Mouse (Mus musculus): ENCODE data around the gene Amdhd1. TPM values are rescaled to one million over a fixed set of nuclear protein-coding genes. Genes with fewer than 3 reads are reported as not detected.

Gene Amdhd1
- total RNA-seq, 1 experiment from 2014 or later: not detected

DNA sequence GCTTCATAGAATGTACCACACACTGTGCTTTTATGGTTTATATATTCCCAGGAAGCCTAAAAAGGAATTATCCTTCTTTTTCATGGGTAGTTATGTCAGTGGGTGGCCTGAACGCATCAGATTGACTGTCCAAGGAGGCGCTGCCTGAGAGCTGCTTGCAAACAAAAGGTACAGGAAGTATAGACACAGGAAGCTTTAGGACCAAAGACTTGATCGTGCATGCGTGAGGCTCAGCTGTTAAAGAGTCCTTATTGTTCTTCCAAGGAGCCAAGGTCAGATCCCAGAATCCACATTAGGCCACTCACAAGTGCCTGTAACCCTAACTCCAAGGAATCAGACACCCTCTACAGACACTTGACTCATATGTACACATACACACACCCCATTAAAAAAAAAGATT is 2.5 kb upstream of the Amdhd1 start:
- no peak for ATAC-seq (replicated peaks; ENCODE audit: insufficient number of reproducible peaks, low FRiP score, low TSS enrichment, poor library complexity, severe bottlenecking)

DNA sequence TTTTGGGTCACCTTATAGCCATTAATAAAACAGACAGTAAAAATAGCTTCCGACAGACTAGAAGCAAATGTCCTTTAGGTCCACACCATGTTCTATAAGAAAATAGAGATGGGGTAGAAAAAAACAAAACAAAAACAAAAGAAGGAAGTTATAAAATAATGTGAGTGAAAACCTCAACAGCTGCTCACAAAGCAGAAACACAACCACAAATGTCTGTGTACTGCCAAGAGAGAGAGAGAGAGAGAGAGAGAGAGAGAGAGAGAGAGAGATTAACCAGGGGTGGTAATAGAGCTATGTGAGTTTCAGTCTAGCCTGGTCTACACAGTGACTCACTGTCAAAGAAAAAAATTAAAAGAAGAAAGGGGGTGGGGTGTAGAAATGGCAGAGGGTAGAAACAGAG is 1.8 kb upstream of the Amdhd1 start:
- no peak for ATAC-seq (replicated peaks; ENCODE audit: insufficient number of reproducible peaks, low FRiP score, low TSS enrichment, poor library complexity, severe bottlenecking)

DNA sequence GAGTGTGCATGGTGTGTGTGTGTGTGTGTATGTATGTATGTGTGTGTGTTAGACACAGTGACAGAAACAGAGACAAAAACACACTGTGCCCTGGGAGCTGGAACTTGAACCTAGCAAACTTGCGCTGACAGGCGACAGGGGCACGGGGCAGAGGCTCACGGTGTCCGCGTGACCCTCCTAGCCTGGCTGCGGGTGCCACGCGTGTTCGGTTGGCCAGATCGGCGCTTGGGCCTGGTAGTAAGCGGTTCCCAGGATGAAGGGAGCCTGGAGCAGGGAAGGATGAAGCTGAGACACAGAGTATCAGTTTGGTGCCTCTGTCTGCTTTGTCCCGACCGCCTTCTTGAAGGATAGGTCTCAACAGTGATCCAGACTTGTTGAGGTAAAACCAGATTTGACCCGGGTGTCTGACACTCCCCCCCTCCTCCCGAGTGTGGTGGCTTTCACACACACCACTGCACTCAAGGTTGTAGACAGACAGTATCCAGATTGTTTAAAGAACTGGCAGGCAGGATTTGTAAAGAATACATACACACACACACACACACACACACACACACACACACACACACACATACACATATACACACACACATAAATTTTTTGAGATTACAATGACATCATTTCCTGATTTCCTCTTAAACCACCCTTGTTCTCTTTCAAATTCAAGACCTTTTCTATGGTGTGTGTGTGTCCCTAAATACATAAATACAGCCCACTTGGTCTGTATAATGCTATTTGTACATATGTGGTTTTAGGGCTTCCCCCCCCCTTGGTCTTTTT is 788 bp upstream of the Amdhd1 start, which contains the start of gene Ccdc38:
Gene Ccdc38 (plus strand): TSS at position 202 of the 780 bp plus-strand sequence.
- ATAC-seq (replicated peaks; ENCODE audit: insufficient number of reproducible peaks, low FRiP score, low TSS enrichment, poor library complexity, severe bottlenecking): peak; percentile 7; the same call in 1 of the 2 replicates

DNA sequence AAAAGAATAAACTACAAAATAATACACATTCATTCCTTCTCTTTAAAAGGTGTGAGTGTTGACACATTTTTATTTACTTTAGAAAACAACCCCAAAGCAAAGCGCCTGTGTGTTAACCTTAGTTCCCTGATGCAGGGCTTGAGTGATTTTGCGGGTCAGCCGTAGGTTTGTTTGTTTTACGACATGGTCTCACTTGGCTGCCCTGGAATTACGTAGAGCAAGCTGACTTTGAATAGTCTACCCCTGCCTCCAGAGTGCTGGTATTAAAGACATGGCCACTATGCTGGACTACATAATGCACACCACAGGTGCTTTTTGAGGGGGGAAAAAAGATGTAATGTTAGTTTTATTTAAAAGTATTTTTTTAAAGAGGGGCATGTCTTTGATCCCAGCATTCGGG is 1.0 kb downstream of the Amdhd1 start:
- ATAC-seq (replicated peaks; ENCODE audit: insufficient number of reproducible peaks, low FRiP score, low TSS enrichment, poor library complexity, severe bottlenecking): no peak

DNA sequence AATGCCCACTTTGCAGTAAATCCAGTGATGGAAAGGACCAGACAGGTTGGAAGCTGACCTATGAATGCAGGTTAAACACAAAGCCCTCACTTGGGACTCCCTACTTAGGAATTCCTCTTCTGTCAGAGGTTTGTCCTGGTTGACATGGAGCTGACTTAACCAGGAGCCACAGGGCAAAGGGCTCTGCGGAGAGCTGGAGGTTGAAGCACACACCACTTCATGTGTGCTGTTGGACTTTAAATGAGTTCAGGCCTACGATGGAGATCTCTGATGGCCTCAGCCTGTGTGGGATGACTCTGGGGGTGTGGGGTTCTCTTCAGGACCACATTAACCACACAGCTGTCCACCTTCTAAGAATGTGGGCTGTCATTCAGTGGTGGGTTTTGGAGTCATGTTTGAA is 1.5 kb downstream of the Amdhd1 start:
- no peak for ATAC-seq (replicated peaks; ENCODE audit: insufficient number of reproducible peaks, low FRiP score, low TSS enrichment, poor library complexity, severe bottlenecking)

DNA sequence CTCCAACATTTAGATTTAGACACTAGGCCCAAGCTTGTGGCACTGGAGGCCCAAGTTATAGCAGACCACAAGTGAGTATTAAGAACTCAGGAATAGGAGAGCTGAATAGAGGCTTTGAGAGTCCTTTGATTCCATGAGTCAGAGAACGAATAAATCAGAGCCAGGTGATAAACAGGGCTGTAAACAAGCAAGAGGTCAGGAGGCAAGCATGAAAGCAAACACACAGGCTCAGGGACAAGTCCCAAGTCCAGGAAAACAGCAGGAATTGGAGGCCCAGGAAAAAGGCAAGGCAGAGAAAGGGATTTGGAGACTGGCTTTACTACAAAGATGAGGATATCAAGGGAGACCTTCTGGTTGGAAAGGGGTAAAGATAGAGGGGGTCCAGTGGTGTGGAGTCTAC is 14.5 kb downstream of the Amdhd1 start:
- no peak for ATAC-seq (replicated peaks; ENCODE audit: insufficient number of reproducible peaks, low FRiP score, low TSS enrichment, poor library complexity, severe bottlenecking)

DNA sequence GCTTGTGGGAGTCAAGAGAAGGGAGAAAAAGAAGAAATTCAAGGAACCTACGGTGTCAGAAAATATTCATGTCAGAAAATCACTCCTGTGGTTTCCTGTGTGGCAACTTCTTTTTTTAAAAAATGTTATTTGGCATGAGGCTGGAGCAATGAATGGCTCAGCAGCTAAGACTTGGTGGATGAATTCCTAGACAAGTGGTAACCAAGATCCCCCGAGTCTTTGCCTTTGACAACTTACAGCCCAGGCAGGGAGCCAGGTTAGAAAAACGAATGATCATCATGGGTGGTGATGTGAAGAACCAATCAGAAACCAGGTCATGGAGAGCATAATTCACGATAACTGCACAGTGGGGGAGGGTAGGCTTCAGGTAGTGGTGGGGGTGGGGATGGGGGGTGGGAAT is 18.8 kb downstream of the Amdhd1 start:
- ATAC-seq (replicated peaks; ENCODE audit: insufficient number of reproducible peaks, low FRiP score, low TSS enrichment, poor library complexity, severe bottlenecking): no peak

DNA sequence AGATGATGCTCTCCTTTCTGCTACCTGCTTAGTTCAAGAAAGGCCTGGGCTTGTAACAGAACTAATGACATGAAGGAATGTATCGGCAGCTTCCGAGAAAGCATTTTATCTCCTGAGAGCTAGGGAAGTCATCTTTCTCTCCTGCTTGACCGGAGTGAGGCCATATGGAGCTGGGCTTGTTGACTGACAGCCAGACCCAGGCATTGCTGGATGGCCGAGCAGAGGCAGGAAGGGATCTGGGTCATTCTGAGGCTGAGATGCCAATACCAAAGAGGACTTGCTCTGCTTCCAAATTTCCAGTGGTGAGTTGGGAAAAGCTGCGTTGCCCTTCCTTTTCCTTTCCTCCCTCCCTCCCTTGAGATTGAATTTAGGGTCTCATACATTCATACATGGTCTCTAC is 20.1 kb downstream of the Amdhd1 start:
- ATAC-seq (replicated peaks; ENCODE audit: insufficient number of reproducible peaks, low FRiP score, low TSS enrichment, poor library complexity, severe bottlenecking): no peak

DNA sequence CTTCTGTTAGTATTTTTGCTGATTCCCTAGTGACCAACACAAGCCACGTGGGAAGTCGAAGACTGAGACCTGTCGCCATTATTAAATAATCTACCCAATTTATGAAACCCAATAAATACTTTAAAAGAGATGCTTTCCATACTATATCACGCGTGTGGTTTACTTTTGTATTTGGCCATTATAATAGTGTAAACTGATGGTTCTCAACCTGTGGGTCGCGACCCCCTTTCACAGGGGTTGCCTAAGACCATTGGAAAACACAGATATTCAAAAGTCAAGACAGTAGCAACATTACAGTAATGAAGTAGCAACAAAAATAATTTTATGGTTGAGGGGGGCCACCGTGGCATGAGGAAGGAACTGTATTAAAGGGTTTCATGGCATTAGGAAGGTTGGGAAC is 20.7 kb downstream of the Amdhd1 start:
- no peak for ATAC-seq (replicated peaks; ENCODE audit: insufficient number of reproducible peaks, low FRiP score, low TSS enrichment, poor library complexity, severe bottlenecking)

DNA sequence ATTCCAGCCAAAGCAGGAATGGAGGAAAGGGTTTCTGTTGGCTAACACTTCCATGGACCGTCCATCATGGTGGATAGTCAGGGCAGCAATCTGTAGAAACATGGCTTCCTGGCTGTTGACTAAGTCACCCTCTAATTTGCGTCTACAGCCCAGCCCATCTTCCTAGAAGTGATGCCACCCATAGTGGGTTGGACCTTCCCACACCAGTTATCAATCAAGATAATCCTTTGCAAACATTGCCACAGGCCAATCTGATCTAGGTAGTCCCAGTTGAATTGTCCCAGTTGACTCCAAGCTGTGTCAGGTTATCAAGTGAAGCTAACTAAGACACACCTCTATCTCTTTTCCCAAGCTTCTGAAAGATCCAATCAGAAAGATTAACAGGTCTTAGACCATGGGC is 21.2 kb downstream of the Amdhd1 start:
- no peak for ATAC-seq (replicated peaks; ENCODE audit: insufficient number of reproducible peaks, low FRiP score, low TSS enrichment, poor library complexity, severe bottlenecking)

DNA sequence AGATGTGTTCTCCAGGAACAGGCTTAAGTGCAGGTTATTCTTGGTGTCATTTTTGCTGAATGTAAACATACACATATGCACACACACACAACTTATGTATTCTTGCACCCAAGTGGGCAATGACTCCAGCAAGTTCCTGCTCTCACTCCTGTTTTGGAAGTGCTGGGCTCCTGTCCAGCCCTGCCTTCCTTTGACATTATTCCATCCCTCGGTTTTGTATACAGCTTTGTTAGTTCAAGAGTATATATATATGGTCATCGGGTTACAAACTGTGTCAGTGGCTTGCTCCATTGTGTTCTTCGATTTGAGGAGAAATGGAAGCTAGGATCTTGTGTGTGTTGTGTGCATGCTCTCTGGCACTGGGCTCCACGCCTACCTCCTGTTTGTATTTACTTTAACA is 21.6 kb downstream of the Amdhd1 start:
- no peak for ATAC-seq (replicated peaks; ENCODE audit: insufficient number of reproducible peaks, low FRiP score, low TSS enrichment, poor library complexity, severe bottlenecking)

DNA sequence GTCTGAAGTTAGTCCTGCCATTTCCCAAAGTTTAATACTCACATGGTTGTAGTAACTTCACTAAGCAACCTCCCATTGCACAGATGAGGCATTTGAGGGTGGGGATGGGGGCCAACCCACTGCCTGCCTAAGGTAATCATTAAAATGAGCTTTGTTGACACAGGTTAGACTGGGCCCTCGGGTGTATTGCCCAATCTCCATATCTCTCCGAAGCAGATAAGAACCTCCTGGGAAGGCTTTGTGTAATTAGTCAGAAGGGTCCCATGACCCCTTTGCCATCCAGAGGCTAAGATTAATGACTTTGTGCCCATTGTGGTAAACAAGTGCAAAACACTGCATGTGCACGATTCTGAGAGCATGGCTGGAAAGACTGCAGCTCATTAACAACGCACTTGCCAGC is 22.1 kb downstream of the Amdhd1 start:
- no peak for ATAC-seq (replicated peaks; ENCODE audit: insufficient number of reproducible peaks, low FRiP score, low TSS enrichment, poor library complexity, severe bottlenecking)

DNA sequence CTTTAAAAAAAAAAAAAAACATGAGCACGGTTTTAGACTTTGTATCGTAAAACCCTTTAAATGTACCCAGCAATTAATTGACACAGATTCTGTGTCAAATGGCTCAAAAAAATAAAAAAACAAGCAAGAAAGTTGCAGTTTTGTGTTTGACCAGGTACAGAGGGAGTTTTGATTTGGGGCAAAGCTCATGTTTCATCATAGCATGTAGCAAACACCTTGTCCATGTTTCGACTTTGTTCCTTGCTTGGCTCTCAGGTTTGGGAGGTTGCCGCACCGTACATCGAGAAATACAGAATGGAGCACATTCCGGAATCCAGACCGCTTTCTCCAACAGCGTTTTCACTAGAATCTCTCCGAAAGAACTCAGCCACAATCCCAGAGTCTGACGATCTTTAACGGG is 23.9 kb downstream of the Amdhd1 start:
- no peak for ATAC-seq (replicated peaks; ENCODE audit: insufficient number of reproducible peaks, low FRiP score, low TSS enrichment, poor library complexity, severe bottlenecking)

DNA sequence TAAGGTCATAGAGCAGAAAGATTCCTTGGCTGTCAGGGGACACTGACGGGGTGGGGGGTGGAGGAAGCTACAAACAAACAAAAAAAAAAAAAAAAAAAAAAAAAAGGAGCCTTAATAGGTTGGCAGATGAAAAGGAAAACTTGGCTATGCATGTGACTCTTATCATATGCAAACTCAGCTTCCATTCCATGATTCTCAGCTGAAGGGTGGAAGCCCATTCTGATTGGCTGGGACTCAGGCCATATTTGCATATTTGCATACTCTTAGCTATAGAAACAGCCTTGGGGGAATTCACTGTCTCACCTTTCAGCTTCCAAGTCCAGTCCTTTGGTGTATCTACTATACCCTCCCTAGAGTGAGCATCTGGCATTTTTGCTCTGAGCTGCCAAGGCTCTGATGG is 24.4 kb downstream of the Amdhd1 start:
- no peak for ATAC-seq (replicated peaks; ENCODE audit: insufficient number of reproducible peaks, low FRiP score, low TSS enrichment, poor library complexity, severe bottlenecking)

DNA sequence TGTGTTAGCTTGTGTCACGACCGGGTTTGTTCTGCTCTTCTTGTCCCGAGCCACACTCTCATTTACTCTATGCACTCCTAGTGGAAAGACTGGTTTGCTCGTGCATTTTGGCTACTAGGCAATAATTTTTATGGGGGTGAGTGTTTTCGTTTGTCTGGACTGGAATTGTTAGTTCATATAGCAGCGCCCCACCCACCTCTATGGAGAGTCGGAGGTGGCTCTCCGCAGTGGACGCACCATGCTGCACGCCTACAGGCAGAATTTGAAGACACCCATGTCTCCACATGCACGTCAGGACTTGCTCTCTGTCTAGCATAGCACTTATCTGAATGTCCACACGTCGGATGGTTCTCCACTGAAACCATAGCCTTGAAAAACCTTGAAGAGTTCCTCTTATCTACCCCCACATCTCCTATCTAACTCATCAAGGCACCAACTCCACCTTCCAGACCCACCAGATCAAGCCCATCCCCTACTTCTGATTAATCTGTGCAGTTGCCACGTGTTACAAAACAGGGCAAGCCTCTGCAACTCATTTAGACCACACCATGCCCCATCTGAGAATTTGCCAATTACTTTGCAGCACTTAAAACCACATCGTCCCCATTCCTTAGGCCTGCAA is 30.2 kb downstream of the Amdhd1 start:
- ATAC-seq (replicated peaks; ENCODE audit: insufficient number of reproducible peaks, low FRiP score, low TSS enrichment, poor library complexity, severe bottlenecking): no peak

DNA sequence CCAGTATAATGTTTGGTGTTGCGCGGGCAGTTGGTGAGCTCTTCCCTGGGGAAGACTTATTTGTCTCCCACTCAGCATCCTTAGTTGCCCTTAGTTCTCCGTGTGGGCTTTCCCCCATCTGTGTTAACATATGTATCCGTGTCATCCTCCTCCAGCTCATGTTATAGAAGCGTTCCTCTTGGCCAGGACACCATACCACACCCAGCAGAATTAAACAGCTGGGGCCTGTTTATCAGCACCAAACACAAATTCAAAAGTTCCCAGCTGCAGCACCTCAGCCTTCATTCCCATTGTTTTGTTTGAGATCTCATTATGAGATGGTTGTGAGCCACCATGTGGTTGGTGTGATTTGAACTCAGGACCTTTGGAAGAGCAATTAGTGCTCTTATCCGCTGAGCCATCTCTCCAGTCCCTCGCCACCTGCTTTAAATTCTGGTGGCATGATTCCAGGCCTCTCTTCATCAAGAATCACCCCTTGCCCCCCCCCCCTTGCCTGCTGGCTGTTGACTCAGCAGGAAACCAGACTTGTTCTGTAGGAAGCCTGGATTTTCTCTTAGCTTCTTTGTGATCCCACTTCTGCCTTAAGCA is 31.4 kb downstream of the Amdhd1 start:
- ATAC-seq (replicated peaks; ENCODE audit: insufficient number of reproducible peaks, low FRiP score, low TSS enrichment, poor library complexity, severe bottlenecking): no peak

DNA sequence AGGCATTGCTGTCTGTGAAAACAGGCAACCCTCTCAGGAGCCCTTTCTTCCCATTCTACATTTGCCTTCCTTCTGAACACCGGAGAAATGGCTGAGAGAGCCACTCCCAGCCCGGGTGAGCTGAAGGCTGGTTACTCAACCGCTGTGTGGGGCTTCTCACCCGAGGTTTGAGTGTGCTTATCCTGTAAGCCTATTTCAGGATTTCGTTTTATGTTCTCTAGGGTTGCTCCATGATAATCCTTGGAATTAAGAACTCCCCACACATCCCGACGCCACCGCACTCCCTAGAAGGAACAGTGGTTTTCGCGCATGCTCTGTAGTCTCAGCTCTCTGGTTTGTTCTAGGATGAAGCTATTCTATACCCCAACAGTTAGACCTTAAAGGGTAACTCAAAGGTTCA is 38.5 kb downstream of the Amdhd1 start:
- ATAC-seq (replicated peaks; ENCODE audit: insufficient number of reproducible peaks, low FRiP score, low TSS enrichment, poor library complexity, severe bottlenecking): no peak

DNA sequence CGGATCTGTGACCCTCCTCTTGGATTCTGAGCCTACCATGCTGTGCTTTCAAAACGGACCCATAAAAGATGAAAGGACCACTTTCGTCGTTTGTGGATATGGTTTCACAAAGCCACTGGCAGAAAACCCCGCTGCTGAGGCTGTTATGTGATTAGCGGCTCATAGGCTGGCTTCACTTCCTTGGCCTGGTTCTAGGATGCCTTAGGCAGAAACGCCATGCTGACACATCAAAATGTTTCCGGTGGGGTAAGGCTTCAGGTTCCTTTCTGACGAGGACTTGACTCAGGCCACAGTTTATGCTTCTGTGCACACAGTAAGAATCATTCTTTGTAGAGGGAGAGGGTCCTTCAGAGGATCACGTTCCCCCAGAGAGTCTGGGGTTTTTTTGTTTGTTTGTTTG is 39.0 kb downstream of the Amdhd1 start:
- no peak for ATAC-seq (replicated peaks; ENCODE audit: insufficient number of reproducible peaks, low FRiP score, low TSS enrichment, poor library complexity, severe bottlenecking)

DNA sequence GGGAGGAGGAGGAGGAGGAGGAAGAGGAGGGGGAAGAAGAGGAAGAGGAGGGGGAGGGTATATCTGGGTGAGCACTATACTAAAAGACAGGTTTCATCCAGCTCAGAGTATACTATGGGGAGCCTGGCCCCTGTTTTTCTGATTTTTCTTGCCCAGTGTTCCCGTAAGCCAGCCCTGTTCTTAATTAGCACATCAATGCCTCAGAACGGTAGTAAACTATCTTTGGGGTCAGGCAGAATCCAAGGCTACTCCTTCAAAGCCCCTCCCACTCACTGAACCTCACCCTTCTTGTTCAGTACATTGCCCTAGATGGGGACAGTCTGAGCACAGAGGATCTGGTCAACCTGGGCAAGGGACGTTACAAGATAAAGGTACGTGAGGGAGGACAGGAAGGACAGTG is 49.4 kb downstream of the Amdhd1 start:
- ATAC-seq (replicated peaks; ENCODE audit: insufficient number of reproducible peaks, low FRiP score, low TSS enrichment, poor library complexity, severe bottlenecking): no peak

DNA sequence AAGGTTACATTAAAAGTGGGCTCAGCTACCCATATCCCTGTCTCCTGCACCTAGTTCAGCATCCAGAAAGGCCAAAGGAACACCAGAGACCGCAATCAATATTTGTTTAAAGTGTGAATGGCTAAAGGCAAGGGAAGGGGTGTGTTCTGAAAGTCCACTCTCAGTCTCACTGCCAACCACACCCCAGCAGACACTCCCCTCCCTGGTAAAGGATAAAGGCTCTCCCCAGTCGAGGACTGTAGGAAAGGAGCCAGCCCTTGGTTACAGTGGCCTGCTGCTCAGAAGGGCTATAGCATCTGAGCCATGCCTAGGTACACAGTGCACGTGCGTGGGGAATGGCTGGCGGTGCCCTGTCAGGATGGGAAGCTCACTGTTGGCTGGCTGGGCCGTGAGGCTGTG is 51.0 kb downstream of the Amdhd1 start:
- peak; percentile 14; the same call in 1 of the 2 replicates for ATAC-seq (replicated peaks; ENCODE audit: insufficient number of reproducible peaks, low FRiP score, low TSS enrichment, poor library complexity, severe bottlenecking)
